Mouse (Mus musculus) heart, postnatal 0 days (tissue): Measurements from ENCODE around the gene Itga3. TPM values are rescaled to one million over a fixed set of nuclear protein-coding genes. Genes with fewer than 3 reads are reported as not detected.
A peak's percentile ranks its signal among the peaks of the same experiment; 100 is the strongest.

Experiments
- ATAC-seq: fragments of 200-750 bp; cut with Nextera tagmentation; 2 replicates; pipeline ENCODE4 v1.8.0; 2017; ENCODE audit warnings: low read depth, moderate number of reproducible peaks, moderate library complexity; ENCODE audit not compliant: insufficient read depth
- DNase-seq: peaks from one replicate; pipeline ENCODE4 v3.0.0-alpha.2; 2016; ENCODE audit warnings: low spot score
- H3K27ac ChIP-seq: fragments of 300-500 bp; sonication (generic); 2 replicates; pipeline ENCODE4 v1.5.1; 2014; ENCODE audit warnings: low read depth, mild to moderate bottlenecking
- H3K27me3 ChIP-seq: fragments of 300-500 bp; sonication (generic); 2 replicates; pipeline ENCODE4 v1.6.1; 2014; ENCODE audit warnings: low read length, mixed read lengths; ENCODE audit not compliant: control insufficient read depth, insufficient read depth
- H3K36me3 ChIP-seq: fragments of 300-500 bp; sonication (generic); replicated peaks from 2 replicates; pipeline ENCODE4 v1.6.1; 2014; ENCODE audit warnings: low read length, mixed read lengths; ENCODE audit not compliant: control insufficient read depth, insufficient read depth
- H3K4me1 ChIP-seq: fragments of 300-500 bp; sonication (generic); 2 replicates; pipeline ENCODE4 v1.6.1; 2014; ENCODE audit warnings: antibody characterized with exemption; ENCODE audit not compliant: control insufficient read depth, insufficient read depth
- H3K4me2 ChIP-seq: fragments of 300-500 bp; sonication (generic); 2 replicates; pipeline ENCODE4 v1.6.1; 2014; ENCODE audit warnings: low read depth, mild to moderate bottlenecking, low read length, moderate library complexity
- H3K4me3 ChIP-seq: fragments of 300-500 bp; sonication (generic); 2 replicates; pipeline ENCODE4 v1.5.1; 2014; ENCODE audit warnings: low read depth, low read length
- H3K9ac ChIP-seq: fragments of 300-500 bp; sonication (generic); replicated peaks from 2 replicates; pipeline ENCODE4 v1.6.1; 2014; ENCODE audit warnings: low read depth, low read length, mixed read lengths
- H3K9me3 ChIP-seq: fragments of 300-500 bp; sonication (generic); replicated peaks from 2 replicates; pipeline ENCODE4 v1.6.1; 2016; ENCODE audit warnings: low read length; ENCODE audit not compliant: control insufficient read depth
- CTCF ChIP-seq: IDR thresholded peaks from 2 replicates; pipeline ENCODE4 v1.5.1; 2016; ENCODE audit warnings: antibody characterized with exemption, control low read depth, low read depth
- EP300 ChIP-seq: IDR thresholded peaks from 2 replicates; pipeline ENCODE4 v1.6.1; 2016; ENCODE audit warnings: antibody characterized with exemption, low read depth
- WGBS: fragments of 180-500 bp; shearing (Covaris S2); extraction: QIAGEN DNeasy Blood & Tissue Kit; methylation state at CpG from one replicate; pipeline ENCODE4 v1.1.7; 2014; 5-methylcytosine and 5-hydroxymethylcytosine counted together
- polyA plus RNA-seq: library from polyadenylated mRNA; unstranded; fragments of >200 nt; fragmentation: Nextera tagmentation; extraction: Ambion mirVana; gene quantifications from 2 replicates; pipeline ENCODE4 v1.2.1, GENCODE M21; 2015
- total RNA-seq: library from RNA; depleted of rRNA; stranded (reverse); fragments of >200 nt; gene quantifications from 2 replicates; pipeline ENCODE4 v1.2.3, GENCODE M21; 2014; ENCODE audit warnings: low replicate concordance

The Itga3 gene
- total and polyA plus RNA-seq, 2 experiments from 2014 or later: 6.6 to 47.8 TPM

DNA sequence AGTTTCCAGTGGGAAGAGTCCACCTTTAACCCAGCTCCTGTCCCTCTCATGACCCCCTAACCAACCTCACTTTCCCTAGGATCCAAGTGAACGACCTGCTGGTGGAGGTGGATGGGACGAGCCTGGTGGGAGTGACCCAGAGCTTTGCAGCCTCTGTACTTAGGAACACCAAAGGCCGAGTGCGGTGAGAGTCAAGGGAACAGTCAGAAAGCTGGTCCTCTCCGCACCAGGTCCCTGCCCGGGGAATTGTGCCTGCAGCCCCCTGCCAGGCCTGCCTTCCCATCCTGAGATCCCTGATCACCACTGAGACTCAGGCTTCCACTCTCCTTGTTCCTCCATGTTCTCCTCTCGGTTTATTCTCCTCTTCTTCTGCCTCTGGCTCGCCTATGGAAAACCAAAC is 76.5 kb downstream of the Itga3 start:
- DNase-seq: no peak

DNA sequence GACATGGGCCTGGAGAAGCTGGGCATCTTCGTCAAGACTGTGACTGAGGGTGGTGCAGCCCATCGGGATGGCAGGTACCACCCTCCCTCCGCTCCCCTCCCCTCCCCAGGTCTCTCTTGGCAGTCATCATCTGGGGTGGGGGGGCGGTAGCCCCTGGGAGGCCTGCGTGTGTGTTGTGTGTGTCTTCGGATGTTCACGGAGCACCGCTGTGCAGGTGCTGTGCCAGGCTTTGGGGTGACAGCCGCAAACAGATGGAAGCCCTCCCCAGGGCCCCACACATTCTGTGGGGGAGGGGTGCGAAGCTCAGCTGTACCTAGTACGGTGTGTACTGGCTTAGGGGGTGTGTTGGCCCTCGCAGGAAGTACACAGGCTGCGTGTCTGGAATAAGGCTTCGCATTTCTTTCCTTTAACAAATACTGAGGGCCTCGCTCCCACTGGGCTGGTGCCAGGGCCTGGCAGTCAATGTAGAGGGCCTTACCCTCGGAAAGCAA is 78.5 kb downstream of the Itga3 start:
- no peak overlapping the region for H3K4me3 ChIP-seq
- WGBS: 60% methylated on average over 16 of the region's 16 CpGs
- TF ChIP-seq CTCF (no peak), EP300 (no peak)
- peak overlapping the region; percentile 47; the same call in 1 of the 2 replicates for H3K27ac ChIP-seq
- ATAC-seq: no peak
- H3K9me3 ChIP-seq: no peaks in the 10 kb centered on the region
- no peak overlapping the region for H3K9ac ChIP-seq
- no peak overlapping the region for H3K4me2 ChIP-seq
- peaks cover 62% of the 10 kb centered on the region for H3K36me3 ChIP-seq
- peaks cover 32% of the 10 kb centered on the region for H3K4me1 ChIP-seq
- no peaks in the 10 kb centered on the region for H3K27me3 ChIP-seq
- DNase-seq: no peak

More for the DNA sequence above, 76.5 kb downstream of the Itga3 start:
- Histone ChIP-seq H3K27me3 (no peaks in the 10 kb centered on the region), H3K36me3 (peaks cover 71% of the 10 kb centered on the region), H3K4me2 (no peak overlapping the region), H3K4me1 (peaks cover 12% of the 10 kb centered on the region), H3K4me3 (no peak overlapping the region), H3K9me3 (no peaks in the 10 kb centered on the region), H3K9ac (no peak overlapping the region), H3K27ac (peak overlapping the region; percentile 21; the same call in 1 of the 2 replicates)
- TF ChIP-seq EP300: no peak
- no peak for TF ChIP-seq CTCF
- WGBS: 63% methylated on average over 8 of the region's 8 CpGs
- ATAC-seq: no peak

DNA sequence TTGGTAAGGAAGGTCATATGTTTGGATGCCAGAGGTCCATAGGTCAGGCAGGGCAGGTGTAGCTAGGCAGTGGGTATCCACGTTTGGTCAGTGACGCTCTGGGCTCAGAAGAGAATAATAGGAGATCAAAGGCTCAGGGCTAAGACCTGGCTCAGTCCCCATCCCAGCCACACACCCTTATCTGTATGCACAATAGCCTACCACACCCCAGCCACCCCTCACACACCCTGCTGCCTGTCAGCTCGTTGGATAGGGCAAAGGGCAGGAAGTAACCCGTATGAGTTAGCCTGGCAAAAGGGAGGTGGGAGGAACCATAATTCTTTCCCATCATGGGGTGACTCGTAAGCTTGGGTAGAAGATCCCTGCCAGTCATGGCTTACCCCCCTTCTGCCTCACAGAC is 79.0 kb downstream of the Itga3 start:
- Histone ChIP-seq H3K36me3 (peaks cover 57% of the 10 kb centered on the region), H3K4me3 (no peak overlapping the region), H3K27ac (peak overlapping the region; percentile 47; the same call in 1 of the 2 replicates), H3K27me3 (no peaks in the 10 kb centered on the region), H3K4me2 (no peak overlapping the region), H3K9ac (no peak overlapping the region), H3K9me3 (no peaks in the 10 kb centered on the region), H3K4me1 (peaks cover 35% of the 10 kb centered on the region)
- ATAC-seq: no peak
- TF ChIP-seq CTCF (no peak), EP300 (no peak)
- no peak for DNase-seq
- 45% methylated on average over 5 of the region's 5 CpGs for WGBS

DNA sequence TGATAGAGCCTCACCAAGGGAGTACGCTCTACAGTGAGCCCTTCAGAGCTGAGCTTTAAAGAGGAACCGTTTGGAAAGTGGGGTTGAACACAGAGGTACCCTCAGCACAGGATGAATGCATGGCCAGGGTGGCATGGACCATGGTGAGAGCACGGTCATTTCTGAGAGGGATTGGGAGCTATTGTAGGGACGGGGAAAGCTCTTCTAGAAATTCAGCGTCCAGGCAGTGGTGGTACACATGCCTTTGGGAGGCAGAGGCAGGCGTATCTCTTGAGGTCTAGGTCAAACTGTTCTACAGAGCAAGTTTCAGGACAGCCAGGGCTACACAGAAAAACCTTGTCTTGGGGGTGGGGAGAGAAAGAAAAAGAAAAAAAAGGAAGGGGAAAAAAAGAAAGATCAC is 79.6 kb downstream of the Itga3 start:
- H3K27ac ChIP-seq: no peak overlapping the region
- no peak for DNase-seq
- H3K4me2 ChIP-seq: no peak overlapping the region
- H3K27me3 ChIP-seq: no peaks in the 10 kb centered on the region
- H3K9me3 ChIP-seq: no peaks in the 10 kb centered on the region
- H3K4me3 ChIP-seq: no peak overlapping the region
- no peak overlapping the region for H3K9ac ChIP-seq
- ATAC-seq: no peak
- WGBS: 87% methylated on average over 6 of the region's 6 CpGs
- H3K36me3 ChIP-seq: peaks cover 51% of the 10 kb centered on the region
- H3K4me1 ChIP-seq: peaks cover 35% of the 10 kb centered on the region
- TF ChIP-seq CTCF (no peak), EP300 (no peak)

DNA sequence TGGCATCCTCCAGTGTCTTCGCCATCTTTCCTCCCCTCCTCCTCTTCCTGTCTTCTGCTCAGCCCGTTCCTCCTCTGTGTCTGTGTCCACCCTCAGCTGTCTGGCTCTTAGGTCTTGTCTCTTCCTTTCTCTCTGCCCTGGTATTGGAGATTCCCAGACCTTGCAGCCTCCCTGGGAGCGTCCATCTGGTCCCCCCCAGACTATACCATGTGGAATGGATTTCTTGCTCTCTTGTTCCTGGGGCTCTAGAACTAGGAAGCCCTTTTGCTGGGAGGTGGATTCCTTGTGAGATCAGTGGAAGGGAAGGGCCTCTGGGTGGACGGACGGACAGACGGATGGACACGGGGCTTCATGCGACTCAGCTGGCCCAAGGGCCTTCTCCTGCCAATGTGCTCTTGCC is 80.5 kb downstream of the Itga3 start:
- Histone ChIP-seq H3K36me3 (peaks cover 43% of the 10 kb centered on the region), H3K27me3 (no peaks in the 10 kb centered on the region), H3K4me1 (peaks cover 30% of the 10 kb centered on the region), H3K4me3 (no peak overlapping the region), H3K9ac (no peak overlapping the region), H3K27ac (no peak overlapping the region), H3K9me3 (no peaks in the 10 kb centered on the region), H3K4me2 (no peak overlapping the region)
- WGBS: 78% methylated on average over 8 of the region's 8 CpGs
- no peak for DNase-seq
- ATAC-seq: no peak
- TF ChIP-seq EP300 (no peak), CTCF (no peak)
